Mouse (Mus musculus) ES-E14 (cell line): ENCODE results near the gene Gm9944. TPM values are rescaled to one million over a fixed set of nuclear protein-coding genes. Genes with fewer than 3 reads are reported as not detected.

Experiments used
- DNase-seq: peaks from one replicate; pipeline ENCODE4 v3.0.0-alpha.2; 2013; ENCODE audit warnings: low read depth, low spot score
- H3K27ac ChIP-seq: 2 replicates; pipeline ENCODE4 v1.5.1; 2012; ENCODE audit warnings: low read depth, mild to moderate bottlenecking, low read length, moderate library complexity, mixed read lengths; ENCODE audit not compliant: poor library complexity, insufficient read depth, severe bottlenecking
- H3K36me3 ChIP-seq: 2 replicates; pipeline ENCODE4 v1.6.1; 2012; ENCODE audit warnings: mild to moderate bottlenecking, low read length, moderate library complexity, mixed read lengths; ENCODE audit not compliant: control insufficient read depth, poor library complexity, insufficient read depth, severe bottlenecking
- H3K4me1 ChIP-seq, 2 experiments: fragments of 150-350 bp in 1 of 2; sonication (generic) in 1 of 2; 2 replicates each; pipeline ENCODE4 v1.6.1; 2012; ENCODE audit warnings: low read length in 2 of 2, mild to moderate bottlenecking in 1 of 2, mixed read lengths in 1 of 2; ENCODE audit not compliant: control insufficient read depth in 2 of 2, insufficient read depth in 2 of 2, poor library complexity in 1 of 2
- H3K4me3 ChIP-seq, 2 experiments: fragments of 150-350 bp in 1 of 2; sonication (generic) in 1 of 2; 2 replicates each; pipeline ENCODE4 v1.5.1; 2012; ENCODE audit warnings: low read length in 2 of 2, low read depth in 1 of 2, mild to moderate bottlenecking in 1 of 2, mixed read lengths in 1 of 2; ENCODE audit not compliant: insufficient read depth in 1 of 2, poor library complexity in 1 of 2, severe bottlenecking in 1 of 2
- H3K9ac ChIP-seq: 2 replicates; pipeline ENCODE4 v1.6.1; 2012; ENCODE audit warnings: low read depth, mild to moderate bottlenecking, low read length, mixed read lengths; ENCODE audit not compliant: poor library complexity, insufficient read depth, severe bottlenecking
- H3K9me3 ChIP-seq: fragments of 150-350 bp; sonication (generic); 2 replicates; pipeline ENCODE4 v1.6.1; 2012; ENCODE audit warnings: low read depth, mild to moderate bottlenecking, low read length; ENCODE audit not compliant: control insufficient read depth, insufficient read depth
- CHD2 ChIP-seq: IDR thresholded peaks from 2 replicates; pipeline ENCODE4 v1.6.1; 2014; ENCODE audit warnings: mild to moderate bottlenecking, low read depth, low read length, inconsistent platforms
- HCFC1 ChIP-seq: IDR thresholded peaks from 2 replicates; pipeline ENCODE4 v1.6.1; 2012; ENCODE audit warnings: low read length, inconsistent platforms, borderline replicate concordance; ENCODE audit not compliant: insufficient read depth
- MAFK ChIP-seq: IDR thresholded peaks from 2 replicates; pipeline ENCODE4 v1.6.1; 2014; ENCODE audit warnings: mild to moderate bottlenecking, low read depth, low read length, inconsistent platforms; ENCODE audit not compliant: insufficient read depth
- ZC3H11A ChIP-seq: IDR thresholded peaks from 2 replicates; pipeline ENCODE4 v1.6.1; 2012; ENCODE audit warnings: low read depth, mild to moderate bottlenecking, inconsistent platforms, low read length, borderline replicate concordance
- ZNF384 ChIP-seq: IDR thresholded peaks from 2 replicates; pipeline ENCODE4 v1.6.1; 2012; ENCODE audit warnings: low read depth, low read length, inconsistent platforms
- in situ Hi-C, 2 experiments: fragments of 600-800 bp; cut with MboI; formaldehyde crosslinking; loops; one replicate each; pipeline ENCODE4 v1.15.1; 2025; ENCODE audit warnings: low sequenced_read_pairs in 2 of 2, inconsistent platforms in 1 of 2; ENCODE audit not compliant: unreplicated experiment in 2 of 2
- total RNA-seq: library from RNA; depleted of rRNA; stranded (reverse); fragments of 300-350 nt; gene quantifications from 2 replicates; pipeline ENCODE4 v1.2.3, GENCODE M21; 2012; rRNA removed

Gm9944 gene
- total RNA-seq: not detected in 2 replicates

DNA sequence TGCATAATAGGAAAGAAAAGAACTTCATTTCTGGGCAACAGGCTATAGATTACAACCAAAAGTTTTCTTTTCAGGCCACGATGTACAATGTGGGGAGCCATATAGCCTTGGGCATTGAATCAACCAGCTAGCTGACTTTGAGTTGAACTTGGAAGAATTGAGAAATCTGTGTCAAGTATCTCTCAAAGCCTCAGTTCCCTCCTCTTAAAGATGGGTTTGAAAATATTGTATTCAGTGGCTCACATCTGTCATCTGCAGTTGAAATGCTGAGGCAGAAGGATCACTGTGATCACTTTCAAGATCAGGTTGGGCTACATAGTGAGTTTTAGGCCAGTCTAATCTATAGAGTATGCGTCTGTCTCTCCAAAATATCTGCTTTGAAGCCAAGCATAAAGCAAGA is at the start of gene Gm9944:
Gene Gm9944 (minus strand): TSS at position 101 of the 400 bp plus-strand sequence.
- in situ Hi-C loops: no loop called here
- Histone ChIP-seq H3K9me3 (no peaks in the 10 kb centered on the region), H3K4me1 (no peaks in the 10 kb centered on the region), H3K9ac (no peak within 1 kb of the TSS), H3K36me3 (no peaks in the 10 kb centered on the region), H3K4me3 (no peak within 1 kb of the TSS), H3K27ac (no peak within 1 kb of the TSS)
- DNase-seq: no peak
- TF ChIP-seq MAFK: no peak

DNA sequence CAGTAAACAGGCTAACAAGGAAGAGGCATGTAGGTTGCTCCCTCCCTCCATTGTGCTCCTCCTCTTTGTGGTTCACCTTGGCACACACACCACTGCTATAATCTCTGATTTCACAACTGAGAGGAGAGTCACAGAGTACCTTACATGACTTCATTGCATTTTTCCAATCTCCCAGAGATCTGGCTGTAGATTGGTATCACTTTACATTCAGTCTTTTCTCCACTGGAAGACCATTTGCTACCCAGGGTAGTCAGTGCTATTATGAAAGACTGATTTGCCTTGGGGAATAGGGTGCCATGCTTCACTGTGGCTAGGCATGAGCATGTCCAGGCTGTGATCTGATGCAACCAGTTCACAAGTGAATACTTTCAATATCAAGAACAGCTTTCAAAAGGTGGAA is 40.2 kb upstream of the Gm9944 start:
- H3K9ac ChIP-seq: no peak overlapping the region
- H3K9me3 ChIP-seq: no peaks in the 10 kb centered on the region
- TF ChIP-seq HCFC1 (no peak), CHD2 (no peak)
- in situ Hi-C loops: no loop called here
- H3K4me3 ChIP-seq: no peak overlapping the region
- no peak overlapping the region for H3K27ac ChIP-seq
- H3K4me1 ChIP-seq: no peaks in the 10 kb centered on the region
- no peak for DNase-seq
- no peaks in the 10 kb centered on the region for H3K36me3 ChIP-seq

DNA sequence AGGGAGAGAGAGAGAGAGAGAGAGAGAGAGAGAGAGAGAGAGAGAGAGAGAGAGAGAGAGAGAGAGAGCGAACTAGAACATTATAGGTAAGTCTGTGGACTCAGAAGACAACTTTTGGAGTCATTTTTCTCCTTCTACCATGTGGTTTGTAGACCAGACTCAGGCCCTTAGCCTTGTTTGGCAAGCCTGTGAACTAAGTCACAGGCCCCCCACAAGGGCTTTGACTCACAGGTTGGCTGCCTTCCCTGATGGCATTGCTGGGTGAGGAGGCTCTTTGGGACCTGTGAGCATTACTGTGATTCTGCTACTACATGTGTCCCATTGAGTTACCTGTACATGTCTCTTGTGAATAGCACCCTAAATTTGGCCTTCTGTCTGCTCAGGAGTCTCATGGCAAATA is 15.0 kb upstream of the Gm9944 start:
- Histone ChIP-seq H3K4me1 (no peaks in the 10 kb centered on the region), H3K9me3 (no peaks in the 10 kb centered on the region), H3K9ac (no peak overlapping the region), H3K27ac (no peak overlapping the region), H3K4me3 (no peak overlapping the region), H3K36me3 (no peaks in the 10 kb centered on the region)
- DNase-seq: no peak
- no peak for TF ChIP-seq ZC3H11A
- TF ChIP-seq MAFK: no peak
- TF ChIP-seq CHD2: no peak
- no peak for TF ChIP-seq HCFC1
- TF ChIP-seq ZNF384: no peak
- in situ Hi-C loops: no loop called here

DNA sequence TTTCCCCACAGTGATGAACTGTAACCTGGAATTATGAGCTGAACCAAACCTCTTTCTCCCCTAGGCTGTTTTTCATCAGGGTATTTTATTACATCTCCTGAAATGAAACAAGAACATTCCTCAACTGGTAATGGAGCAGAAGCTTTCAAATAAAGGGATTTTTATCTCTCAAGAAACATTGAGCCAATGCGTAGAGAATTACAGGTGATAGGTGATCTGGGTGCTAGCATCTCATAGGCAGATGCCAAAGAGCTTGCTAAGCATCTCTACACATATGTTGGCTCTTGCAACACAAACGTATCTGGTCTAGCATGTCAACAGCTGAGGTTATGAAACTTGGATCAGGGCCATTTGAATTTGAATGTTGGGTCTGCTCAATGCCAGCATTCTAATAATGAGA is 12.1 kb upstream of the Gm9944 start:
- Histone ChIP-seq H3K9me3 (no peaks in the 10 kb centered on the region), H3K4me1 (no peaks in the 10 kb centered on the region), H3K4me3 (no peak overlapping the region), H3K9ac (no peak overlapping the region), H3K36me3 (no peaks in the 10 kb centered on the region), H3K27ac (no peak overlapping the region)
- no peak for DNase-seq
- no peak for TF ChIP-seq HCFC1
- TF ChIP-seq MAFK: no peak
- no peak for TF ChIP-seq ZNF384
- no peak for TF ChIP-seq ZC3H11A
- no peak for TF ChIP-seq CHD2
- in situ Hi-C loops: no loop called here

DNA sequence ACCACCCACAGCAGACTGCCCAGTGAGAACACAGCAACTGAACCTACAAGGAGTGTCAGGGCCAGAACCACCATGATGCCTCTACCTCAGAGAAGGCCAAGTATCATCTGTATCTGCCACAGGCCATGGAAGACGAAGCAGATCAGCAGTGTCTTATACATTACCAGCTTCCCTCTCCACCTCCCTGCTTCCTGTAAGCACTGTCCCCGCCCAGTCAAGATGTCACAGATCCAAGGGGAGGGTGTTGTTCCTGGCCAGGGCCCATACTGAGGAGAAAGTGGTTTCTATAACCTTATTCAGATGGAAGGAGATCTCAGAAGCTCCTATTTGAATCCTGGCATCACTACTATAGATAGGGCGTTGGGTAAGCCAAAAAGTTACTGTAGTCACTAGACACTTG is 10.5 kb upstream of the Gm9944 start, which contains the start of gene Aadacl3:
Gene Aadacl3 (minus strand): TSS at position 101 of the 400 bp plus-strand sequence.
- H3K4me1 ChIP-seq: no peaks in the 10 kb centered on the region
- DNase-seq: no peak
- in situ Hi-C loops: no loop called here
- H3K9me3 ChIP-seq: no peaks in the 10 kb centered on the region
- no peak within 1 kb of the TSS for H3K27ac ChIP-seq
- H3K36me3 ChIP-seq: no peaks in the 10 kb centered on the region
- H3K4me3 ChIP-seq: no peak within 1 kb of the TSS
- H3K9ac ChIP-seq: no peak within 1 kb of the TSS
- TF ChIP-seq HCFC1 (no peak), ZNF384 (no peak), ZC3H11A (no peak), MAFK (no peak), CHD2 (no peak)
